Mouse (Mus musculus) megakaryocyte-erythroid progenitor cell, adult 5-6 weeks (primary cell): ENCODE data around the gene Fhdc1. TPM values are rescaled to one million over a fixed set of nuclear protein-coding genes. Genes with fewer than 3 reads are reported as not detected.

Experiments
- ATAC-seq: replicated peaks from 2 replicates; pipeline ENCODE4 v1.8.0; 2016; ENCODE audit warnings: mild to moderate bottlenecking, inconsistent platforms; ENCODE audit not compliant: severe bottlenecking, poor library complexity, low FRiP score, low TSS enrichment
- total RNA-seq, 2 experiments: library from RNA; stranded (forward) in 1 of 2; stranded (reverse) in 1 of 2; fragments of 200-1000, 215-1000 nt in 1 of 2; fragments of >200 nt in 1 of 2; fragmentation: Nextera tagmentation in 1 of 2; gene quantifications; 2 replicates each; pipeline ENCODE4 v1.2.3; 2014 to 2017

Gene Fhdc1
- total RNA-seq, 2 experiments from 2014 or later: 0.59 to 1.6 TPM

- 0 out of 2 replicates have a peak, but pooled peaks have one; percentile 25 for ATAC-seq
Measured at GRCm38 (mm10) chr3:84477498-84477897, 2.7 kb downstream of the Fhdc1 start.

- no peak for ATAC-seq
Measured at GRCm38 (mm10) chr3:84474981-84475775, 5.1 kb downstream of the Fhdc1 start.

GRCm38 (mm10) chr3:84474398-84474797 is 5.8 kb downstream of the Fhdc1 start:
- ATAC-seq: no peak

GRCm38 (mm10) chr3:84472955-84473354 is 7.3 kb downstream of the Fhdc1 start:
- no peak for ATAC-seq

GRCm38 (mm10) chr3:84472527-84472926 is 7.7 kb downstream of the Fhdc1 start:
- ATAC-seq: no peak

GRCm38 (mm10) chr3:84471146-84471545 is 9.1 kb downstream of the Fhdc1 start:
- peak; percentile 79 for ATAC-seq

GRCm38 (mm10) chr3:84468111-84468453 is 12.1 kb downstream of the Fhdc1 start:
- ATAC-seq: peak; percentile 42

GRCm38 (mm10) chr3:84467419-84468110 is 12.7 kb downstream of the Fhdc1 start:
- ATAC-seq: peak; percentile 25; the same call in 1 of the 2 replicates

- ATAC-seq: peak; percentile 31
Measured at GRCm38 (mm10) chr3:84465822-84466500, 14.3 kb downstream of the Fhdc1 start.

GRCm38 (mm10) chr3:84461687-84462086 is 18.5 kb downstream of the Fhdc1 start:
- peak; percentile 25 for ATAC-seq

GRCm38 (mm10) chr3:84460952-84461351 is 19.3 kb downstream of the Fhdc1 start:
- ATAC-seq: peak; percentile 85

- ATAC-seq: no peak
Measured at GRCm38 (mm10) chr3:84460499-84460898, 19.7 kb downstream of the Fhdc1 start.

- ATAC-seq: peak; percentile 75
Measured at GRCm38 (mm10) chr3:84455733-84456417, 24.4 kb downstream of the Fhdc1 start.

GRCm38 (mm10) chr3:84450651-84451050 is 29.6 kb downstream of the Fhdc1 start:
- ATAC-seq: no peak

- ATAC-seq: no peak
Measured at GRCm38 (mm10) chr3:84449015-84449414, 31.2 kb downstream of the Fhdc1 start.

GRCm38 (mm10) chr3:84447803-84448202 is 32.4 kb downstream of the Fhdc1 start:
- no peak for ATAC-seq

- no peak for ATAC-seq
Measured at GRCm38 (mm10) chr3:84445838-84446237, 34.4 kb downstream of the Fhdc1 start.

- no peak for ATAC-seq
Measured at GRCm38 (mm10) chr3:84442890-84443289, 37.3 kb downstream of the Fhdc1 start.

- ATAC-seq: no peak
Measured at GRCm38 (mm10) chr3:84439431-84440210, 40.6 kb downstream of the Fhdc1 start.
